Mouse (Mus musculus): ENCODE measurements around the gene Ermap. TPM values are rescaled to one million over a fixed set of nuclear protein-coding genes. Genes with fewer than 3 reads are reported as not detected.
A peak's percentile ranks its signal among the peaks of the same experiment; 100 is the strongest.

The Ermap gene
- total and polyA plus RNA-seq, 2 experiments from 2014 or later: 0.24 to 0.33 TPM

GRCm38 (mm10) chr4:119188060-119188785 lies 1.6 kb downstream of the Ermap start:
- H3K27me3 ChIP-seq (ENCODE audit: insufficient read depth, low read length): no peaks in the 10 kb centered on the region
- no peaks in the 10 kb centered on the region for H3K4me1 ChIP-seq (ENCODE audit: insufficient read depth)
- H3K9ac ChIP-seq: no peak overlapping the region
- peak; percentile 54 for TF ChIP-seq CTCF (IDR thresholded peaks at IDR 0.05; ENCODE audit: low read depth)
- H3K36me3 ChIP-seq (ENCODE audit: insufficient read depth): no peaks in the 10 kb centered on the region
- no peak overlapping the region for H3K4me2 ChIP-seq (ENCODE audit: low read depth)
- DNase-seq (no peak), ATAC-seq (peak; percentile 36; the same call in 1 of the 2 replicates)
- WGBS: 60% methylated on average over 11 of the region's 11 CpGs
- no peak overlapping the region for H3K4me3 ChIP-seq (ENCODE audit: low read depth, low read length)
- H3K9me3 ChIP-seq (ENCODE audit: low read length): no peaks in the 10 kb centered on the region
- no peak overlapping the region for H3K27ac ChIP-seq (ENCODE audit: low read depth, low read length)

- no peak overlapping the region for H3K4me3 ChIP-seq (ENCODE audit: low read depth, low read length)
- no peaks in the 10 kb centered on the region for H3K36me3 ChIP-seq (ENCODE audit: insufficient read depth)
- ATAC-seq: no peak
- no peaks in the 10 kb centered on the region for H3K4me1 ChIP-seq (ENCODE audit: insufficient read depth)
- H3K9me3 ChIP-seq (ENCODE audit: low read length): no peaks in the 10 kb centered on the region
- TF ChIP-seq CTCF (IDR thresholded peaks at IDR 0.05; ENCODE audit: low read depth): no peak
- H3K9ac ChIP-seq: no peak overlapping the region
- 84% methylated on average over 4 of the region's 4 CpGs for WGBS
- no peak overlapping the region for H3K4me2 ChIP-seq (ENCODE audit: low read depth)
- H3K27me3 ChIP-seq (ENCODE audit: insufficient read depth, low read length): no peaks in the 10 kb centered on the region
- DNase-seq: no peak
- no peak overlapping the region for H3K27ac ChIP-seq (ENCODE audit: low read depth, low read length)
These were observed 4.0 kb downstream of the Ermap start for GRCm38 (mm10) chr4:119185771-119186170.

- Histone ChIP-seq H3K9me3 (ENCODE audit: low read length) (no peaks in the 10 kb centered on the region), H3K27ac (ENCODE audit: low read depth, low read length) (no peak overlapping the region), H3K4me1 (ENCODE audit: insufficient read depth) (no peaks in the 10 kb centered on the region), H3K9ac (no peak overlapping the region), H3K27me3 (ENCODE audit: insufficient read depth, low read length) (no peaks in the 10 kb centered on the region), H3K4me3 (ENCODE audit: low read depth, low read length) (no peak overlapping the region), H3K36me3 (ENCODE audit: insufficient read depth) (no peaks in the 10 kb centered on the region), H3K4me2 (ENCODE audit: low read depth) (no peak overlapping the region)
- no peak for TF ChIP-seq CTCF (IDR thresholded peaks at IDR 0.05; ENCODE audit: low read depth)
- ATAC-seq (no peak), DNase-seq (no peak)
- 15% methylated on average over 1 of the region's 1 CpGs for WGBS
These were observed 6.3 kb downstream of the Ermap start for GRCm38 (mm10) chr4:119183525-119183924.

- H3K27me3 ChIP-seq (ENCODE audit: insufficient read depth, low read length): no peaks in the 10 kb centered on the region
- no peak overlapping the region for H3K4me2 ChIP-seq (ENCODE audit: low read depth)
- H3K4me1 ChIP-seq (ENCODE audit: insufficient read depth): no peaks in the 10 kb centered on the region
- no peak overlapping the region for H3K9ac ChIP-seq
- no peak overlapping the region for H3K4me3 ChIP-seq (ENCODE audit: low read depth, low read length)
- TF ChIP-seq CTCF (IDR thresholded peaks at IDR 0.05; ENCODE audit: low read depth): no peak
- DNase-seq (no peak), ATAC-seq (no peak)
- H3K27ac ChIP-seq (ENCODE audit: low read depth, low read length): no peak overlapping the region
- H3K9me3 ChIP-seq (ENCODE audit: low read length): no peaks in the 10 kb centered on the region
- H3K36me3 ChIP-seq (ENCODE audit: insufficient read depth): no peaks in the 10 kb centered on the region
- WGBS: 87% methylated on average over 9 of the region's 9 CpGs
These were observed 8.4 kb downstream of the Ermap start for GRCm38 (mm10) chr4:119181456-119181855.

- DNase-seq: no peak
- H3K4me3 ChIP-seq (ENCODE audit: low read depth, low read length): no peak overlapping the region
- no peak overlapping the region for H3K4me2 ChIP-seq (ENCODE audit: low read depth)
- H3K4me1 ChIP-seq (ENCODE audit: insufficient read depth): no peaks in the 10 kb centered on the region
- H3K36me3 ChIP-seq (ENCODE audit: insufficient read depth): no peaks in the 10 kb centered on the region
- no peaks in the 10 kb centered on the region for H3K27me3 ChIP-seq (ENCODE audit: insufficient read depth, low read length)
- no peak overlapping the region for H3K27ac ChIP-seq (ENCODE audit: low read depth, low read length)
- no peak for ATAC-seq
- peak; percentile 24; the same call in 1 of the 2 replicates for TF ChIP-seq CTCF (IDR thresholded peaks at IDR 0.05; ENCODE audit: low read depth)
- WGBS: 67% methylated on average over 4 of the region's 4 CpGs
- no peaks in the 10 kb centered on the region for H3K9me3 ChIP-seq (ENCODE audit: low read length)
- no peak overlapping the region for H3K9ac ChIP-seq
These were observed 9.6 kb downstream of the Ermap start for GRCm38 (mm10) chr4:119180133-119180707.

GRCm38 (mm10) chr4:119178331-119178730 lies 11.5 kb downstream of the Ermap start:
- H3K9ac ChIP-seq: no peak overlapping the region
- TF ChIP-seq CTCF (IDR thresholded peaks at IDR 0.05; ENCODE audit: low read depth): no peak
- H3K27ac ChIP-seq (ENCODE audit: low read depth, low read length): no peak overlapping the region
- WGBS: 86% methylated on average over 18 of the region's 18 CpGs
- H3K36me3 ChIP-seq (ENCODE audit: insufficient read depth): no peaks in the 10 kb centered on the region
- ATAC-seq: no peak
- no peak for DNase-seq
- H3K27me3 ChIP-seq (ENCODE audit: insufficient read depth, low read length): no peaks in the 10 kb centered on the region
- no peaks in the 10 kb centered on the region for H3K4me1 ChIP-seq (ENCODE audit: insufficient read depth)
- H3K4me2 ChIP-seq (ENCODE audit: low read depth): no peak overlapping the region
- H3K4me3 ChIP-seq (ENCODE audit: low read depth, low read length): no peak overlapping the region
- H3K9me3 ChIP-seq (ENCODE audit: low read length): no peaks in the 10 kb centered on the region

- no peaks in the 10 kb centered on the region for H3K27me3 ChIP-seq (ENCODE audit: insufficient read depth, low read length)
- H3K9me3 ChIP-seq (ENCODE audit: low read length): no peaks in the 10 kb centered on the region
- H3K4me2 ChIP-seq (ENCODE audit: low read depth): no peak overlapping the region
- DNase-seq (no peak), ATAC-seq (no peak)
- H3K4me3 ChIP-seq (ENCODE audit: low read depth, low read length): no peak overlapping the region
- peaks cover 4% of the 10 kb centered on the region; the same call in 1 of the 2 replicates for H3K4me1 ChIP-seq (ENCODE audit: insufficient read depth)
- no peaks in the 10 kb centered on the region for H3K36me3 ChIP-seq (ENCODE audit: insufficient read depth)
- H3K27ac ChIP-seq (ENCODE audit: low read depth, low read length): no peak overlapping the region
- WGBS: 85% methylated on average over 5 of the region's 5 CpGs
- TF ChIP-seq CTCF (IDR thresholded peaks at IDR 0.05; ENCODE audit: low read depth): no peak
- no peak overlapping the region for H3K9ac ChIP-seq
These were observed 12.1 kb downstream of the Ermap start for GRCm38 (mm10) chr4:119177702-119178101.
